Mouse (Mus musculus): Measurements from ENCODE around the gene Daam1.

Daam1 gene

GRCm38 (mm10) chr12:71997364-71997763 is 166.5 kb downstream of the Daam1 start:
- DNase-seq (ENCODE audit: low read depth, low spot score), result no peak

GRCm38 (mm10) chr12:71998653-71999052 is 167.8 kb downstream of the Daam1 start:
- DNase-seq (ENCODE audit: low read depth, low spot score), result no peak

GRCm38 (mm10) chr12:71999671-72000070 is 168.8 kb downstream of the Daam1 start:
- DNase-seq (ENCODE audit: low read depth, low spot score), result no peak

GRCm38 (mm10) chr12:72001811-72002210 is 170.9 kb downstream of the Daam1 start:
- DNase-seq (ENCODE audit: low read depth, low spot score), result no peak

GRCm38 (mm10) chr12:72005307-72005706 is 174.4 kb downstream of the Daam1 start:
- no peak for DNase-seq (ENCODE audit: low read depth, low spot score)

- peak; percentile 79 for DNase-seq (ENCODE audit: low read depth, low spot score)
Measured at GRCm38 (mm10) chr12:72007656-72008055, 176.8 kb downstream of the Daam1 start.

GRCm38 (mm10) chr12:72009051-72009902 is 178.4 kb downstream of the Daam1 start:
- no peak for DNase-seq (ENCODE audit: low read depth, low spot score)

- peak; percentile 97 for DNase-seq (ENCODE audit: low read depth, low spot score)
Measured at GRCm38 (mm10) chr12:72011404-72011803, 180.5 kb downstream of the Daam1 start.

GRCm38 (mm10) chr12:72012126-72012525 is 181.2 kb downstream of the Daam1 start:
- DNase-seq (ENCODE audit: low read depth, low spot score), result peak; percentile 50

GRCm38 (mm10) chr12:72013711-72014354 is 183.0 kb downstream of the Daam1 start:
- no peak for DNase-seq (ENCODE audit: low read depth, low spot score)

- DNase-seq (ENCODE audit: low read depth, low spot score), result no peak
Measured at GRCm38 (mm10) chr12:72014355-72014776, 183.5 kb downstream of the Daam1 start.

- no peak for DNase-seq (ENCODE audit: low read depth, low spot score)
Measured at GRCm38 (mm10) chr12:72015296-72015695, 184.4 kb downstream of the Daam1 start.

GRCm38 (mm10) chr12:72020285-72020684 is 189.4 kb downstream of the Daam1 start:
- DNase-seq (ENCODE audit: low read depth, low spot score), result no peak

GRCm38 (mm10) chr12:72021543-72021942 is 190.7 kb downstream of the Daam1 start:
- DNase-seq (ENCODE audit: low read depth, low spot score), result no peak

GRCm38 (mm10) chr12:72022790-72023189 is 191.9 kb downstream of the Daam1 start:
- no peak for DNase-seq (ENCODE audit: low read depth, low spot score)

GRCm38 (mm10) chr12:72023572-72023971 is 192.7 kb downstream of the Daam1 start:
- no peak for DNase-seq (ENCODE audit: low read depth, low spot score)

- DNase-seq (ENCODE audit: low read depth, low spot score), result no peak
Measured at GRCm38 (mm10) chr12:72025275-72025795, 194.5 kb downstream of the Daam1 start.

- DNase-seq (ENCODE audit: low read depth, low spot score), result no peak
Measured at GRCm38 (mm10) chr12:72031171-72031570, 200.3 kb downstream of the Daam1 start.

GRCm38 (mm10) chr12:72031794-72032193 is 200.9 kb downstream of the Daam1 start:
- DNase-seq (ENCODE audit: low read depth, low spot score), result no peak

- no peak for DNase-seq (ENCODE audit: low read depth, low spot score)
Measured at GRCm38 (mm10) chr12:72036097-72036661, 205.3 kb downstream of the Daam1 start.

GRCm38 (mm10) chr12:72037049-72037448 is 206.2 kb downstream of the Daam1 start:
- DNase-seq (ENCODE audit: low read depth, low spot score), result no peak

- DNase-seq (ENCODE audit: low read depth, low spot score), result no peak
Measured at GRCm38 (mm10) chr12:72038866-72039265, 208.0 kb downstream of the Daam1 start.

Data from R1 (cell line).